Mouse (Mus musculus) CH12.LX (cell line): ENCODE measurements around the gene Golgb1. TPM values are rescaled to one million over a fixed set of nuclear protein-coding genes. Genes with fewer than 3 reads are reported as not detected.

Experiments
- DNase-seq: peaks from one replicate; pipeline ENCODE4 v3.0.0-alpha.2; 2013; ENCODE audit errors: extremely low read depth
- H3K27ac ChIP-seq: 2 replicates; pipeline ENCODE4 v1.5.1; 2012; ENCODE audit warnings: low read depth, mild to moderate bottlenecking, control low read depth, moderate library complexity; ENCODE audit not compliant: insufficient read depth
- H3K27me3 ChIP-seq: replicated peaks from 2 replicates; pipeline ENCODE3; 2012; ENCODE audit warnings: inconsistent platforms
- H3K36me3 ChIP-seq, 2 experiments: replicated peaks in 1 of 2; 2 replicates each; pipeline versions ENCODE3 to v1.6.1; 2012; ENCODE audit warnings: inconsistent platforms in 1 of 2, low read length in 1 of 2, mild to moderate bottlenecking in 1 of 2, mixed read lengths in 1 of 2, moderate library complexity in 1 of 2; ENCODE audit not compliant: control insufficient read depth in 1 of 2, insufficient read depth in 1 of 2
- H3K4me1 ChIP-seq, 2 experiments: 2 replicates each; pipeline ENCODE4 v1.6.1; 2012; ENCODE audit warnings: inconsistent platforms in 1 of 2, moderate library complexity in 1 of 2; ENCODE audit not compliant: insufficient read depth in 2 of 2, control insufficient read depth in 1 of 2
- H3K4me2 ChIP-seq: 2 replicates; pipeline ENCODE4 v1.6.1; 2012; ENCODE audit warnings: low read depth, mild to moderate bottlenecking, control low read depth; ENCODE audit not compliant: poor library complexity, insufficient read depth, severe bottlenecking
- H3K4me3 ChIP-seq, 3 experiments: fragments of 150-350 bp in 1 of 3; sonication (generic) in 1 of 3; replicated peaks in 1 of 3; 2 replicates each; pipeline versions ENCODE3 to v1.5.1; 2011 to 2012; ENCODE audit warnings: low read depth in 2 of 3, low read length in 2 of 3, mild to moderate bottlenecking in 2 of 3, moderate library complexity in 2 of 3, control low read depth in 1 of 3, improper control_type of control experiment in 1 of 3, inconsistent platforms in 1 of 3, mixed read lengths in 1 of 3; ENCODE audit not compliant: poor library complexity in 1 of 3
- H3K79me2 ChIP-seq: replicated peaks from 2 replicates; pipeline ENCODE4 v1.6.1; 2012; ENCODE audit warnings: mild to moderate bottlenecking, moderate library complexity; ENCODE audit not compliant: control insufficient read depth, poor library complexity, insufficient read depth, severe bottlenecking; ENCODE audit errors: extremely low read depth
- H3K9ac ChIP-seq: 2 replicates; pipeline ENCODE4 v1.6.1; 2012; ENCODE audit warnings: low read depth, mild to moderate bottlenecking, control low read depth, moderate library complexity; ENCODE audit not compliant: insufficient read depth
- H3K9me3 ChIP-seq: replicated peaks from 2 replicates; pipeline ENCODE3; 2012; ENCODE audit warnings: low read length, inconsistent platforms, mixed read lengths
- CHD1 ChIP-seq: IDR thresholded peaks from 2 replicates; pipeline ENCODE4 v1.6.1; 2012; ENCODE audit warnings: low read depth, low read length, improper control_type of control experiment, inconsistent platforms
- CHD2 ChIP-seq: IDR thresholded peaks from 2 replicates; pipeline ENCODE4 v1.6.1; 2011; ENCODE audit warnings: low read length, improper control_type of control experiment
- E2F4 ChIP-seq: IDR thresholded peaks from 2 replicates; pipeline ENCODE4 v1.6.1; 2011; ENCODE audit warnings: low read depth, low read length, improper control_type of control experiment; ENCODE audit not compliant: insufficient replicate concordance
- ELF1 ChIP-seq: IDR thresholded peaks from 2 replicates; pipeline ENCODE4 v1.6.1; 2014; ENCODE audit warnings: low read depth, mild to moderate bottlenecking, inconsistent platforms, low read length, improper control_type of control experiment
- EP300 ChIP-seq: IDR thresholded peaks from 2 replicates; pipeline ENCODE4 v1.6.1; 2011; ENCODE audit warnings: low read length, improper control_type of control experiment
- ETS1 ChIP-seq: conservative IDR thresholded peaks from 2 replicates; pipeline ENCODE4 v1.6.1; 2012; ENCODE audit warnings: low read depth, mild to moderate bottlenecking, inconsistent platforms, low read length, improper control_type of control experiment, moderate library complexity
- IRF4 ChIP-seq: IDR thresholded peaks from 2 replicates; pipeline ENCODE4 v1.6.1; 2014; ENCODE audit warnings: low read depth, mild to moderate bottlenecking, inconsistent platforms, low read length, improper control_type of control experiment
- JUND ChIP-seq: conservative IDR thresholded peaks from 2 replicates; pipeline ENCODE4 v1.6.1; 2011; ENCODE audit warnings: low read depth, low read length, improper control_type of control experiment
- KAT2A ChIP-seq: IDR thresholded peaks from 2 replicates; pipeline ENCODE4 v1.6.1; 2012; ENCODE audit warnings: low read length, improper control_type of control experiment, inconsistent platforms; ENCODE audit not compliant: insufficient replicate concordance
- MAFK ChIP-seq: IDR thresholded peaks from 2 replicates; pipeline ENCODE4 v1.6.1; 2011; ENCODE audit warnings: low read length, improper control_type of control experiment; ENCODE audit not compliant: insufficient replicate concordance
- MAX ChIP-seq: IDR thresholded peaks from 2 replicates; pipeline ENCODE4 v1.6.1; 2011; ENCODE audit warnings: low read length, improper control_type of control experiment
- MAZ ChIP-seq: IDR thresholded peaks from 2 replicates; pipeline ENCODE4 v1.6.1; 2012; ENCODE audit warnings: low read depth, mild to moderate bottlenecking, inconsistent platforms, low read length, improper control_type of control experiment, moderate library complexity
- MYC ChIP-seq: IDR thresholded peaks from 2 replicates; pipeline ENCODE4 v1.6.1; 2011; ENCODE audit warnings: low read depth, mild to moderate bottlenecking, improper control_type of control experiment, low read length
- NELFE ChIP-seq: IDR thresholded peaks from 2 replicates; pipeline ENCODE4 v1.6.1; 2011; ENCODE audit warnings: low read depth, low read length, improper control_type of control experiment
- NRF1 ChIP-seq: IDR thresholded peaks from 2 replicates; pipeline ENCODE4 v1.6.1; 2014; ENCODE audit warnings: low read depth, mild to moderate bottlenecking, inconsistent platforms, low read length, improper control_type of control experiment, moderate library complexity
- POLR2A ChIP-seq: IDR thresholded peaks from 2 replicates; pipeline ENCODE4 v1.6.1; 2011; ENCODE audit warnings: low read depth, mild to moderate bottlenecking, improper control_type of control experiment, low read length
- RAD21 ChIP-seq: IDR thresholded peaks from 2 replicates; pipeline ENCODE4 v1.6.1; 2011; ENCODE audit warnings: low read depth, mild to moderate bottlenecking, low read length, improper control_type of control experiment, moderate library complexity
- SIN3A ChIP-seq: IDR thresholded peaks from 2 replicates; pipeline ENCODE4 v1.6.1; 2012; ENCODE audit warnings: low read length, improper control_type of control experiment, inconsistent platforms
- SMC3 ChIP-seq: IDR thresholded peaks from 2 replicates; pipeline ENCODE4 v1.6.1; 2011; ENCODE audit warnings: low read depth, low read length, improper control_type of control experiment
- TCF12 ChIP-seq: IDR thresholded peaks from 2 replicates; pipeline ENCODE4 v1.6.1; 2014; ENCODE audit warnings: low read depth, mild to moderate bottlenecking, inconsistent platforms, low read length, improper control_type of control experiment
- USF1 ChIP-seq: IDR thresholded peaks from 2 replicates; pipeline ENCODE4 v1.6.1; 2014; ENCODE audit warnings: low read depth, mild to moderate bottlenecking, inconsistent platforms, low read length, improper control_type of control experiment
- USF2 ChIP-seq: conservative IDR thresholded peaks from 2 replicates; pipeline ENCODE4 v1.6.1; 2011; ENCODE audit warnings: low read depth, low read length, improper control_type of control experiment
- ZC3H11A ChIP-seq: IDR thresholded peaks from 2 replicates; pipeline ENCODE4 v1.6.1; 2012; ENCODE audit warnings: low read depth, mild to moderate bottlenecking, inconsistent platforms, low read length, improper control_type of control experiment
- ZMIZ1 ChIP-seq: IDR thresholded peaks from 2 replicates; pipeline ENCODE4 v1.6.1; 2012; ENCODE audit warnings: low read depth, mild to moderate bottlenecking, inconsistent platforms, low read length, improper control_type of control experiment
- ZNF384 ChIP-seq: IDR thresholded peaks from 2 replicates; pipeline ENCODE4 v1.6.1; 2012; ENCODE audit warnings: low read depth, low read length, improper control_type of control experiment, inconsistent platforms
- dilution Hi-C: fragments of 300-500 bp; cut with MboI; formaldehyde crosslinking; loops from 2 replicates; pipeline ENCODE4 v1.14.3; 2020; ENCODE audit warnings: low sequenced_read_pairs; ENCODE audit not compliant: extremely low pct_unique_long_range_greater_than_20kb, extremely low pct_ligation_motif_present
- in situ Hi-C: fragments of 300-500 bp; cut with MboI; formaldehyde crosslinking; loops from 3 replicates; pipeline ENCODE4 v1.14.3; 2019; ENCODE audit warnings: low sequenced_read_pairs, low pct_ligation_motif_present, low pct_unique_long_range_greater_than_20kb, mixed read lengths
- polyA plus RNA-seq: library from polyadenylated mRNA; unstranded; fragments of >175 nt; gene quantifications from 2 replicates; pipeline ENCODE4 v1.2.1, GENCODE M21; 2012; ENCODE audit warnings: low read depth; ENCODE audit not compliant: insufficient read length
- total RNA-seq, 2 experiments: library from RNA; depleted of rRNA; stranded (reverse); fragments of 300-350 nt in 1 of 2; fragments of >200 nt in 1 of 2; gene quantifications; 2 replicates each; pipeline ENCODE4 v1.2.3; 2012 to 2014

The Golgb1 gene
- total and polyA plus RNA-seq, 3 experiments, result 65.6 to 112 (median 96.8) TPM

GRCm38 (mm10) chr16:36931381-36931780, 56.4 kb downstream of the Golgb1 start:
- H3K27ac ChIP-seq, result peak overlapping the region; percentile 91
- peak overlapping the region; percentile 50 for H3K4me2 ChIP-seq
- H3K4me1 ChIP-seq, result peaks cover 37 to 71% of the 10 kb centered on the region in 2 experiments
- DNase-seq, result no peak
- H3K27me3 ChIP-seq, result no peaks in the 10 kb centered on the region
- H3K4me3 ChIP-seq, result no peak overlapping the region
- in situ Hi-C loops (no loop called here), dilution Hi-C loops (no loop called here)
- no peak for TF ChIP-seq USF2
- TF ChIP-seq MAZ, result no peak
- TF ChIP-seq KAT2A, result no peak
- TF ChIP-seq E2F4, result no peak
- TF ChIP-seq CHD2, result no peak
- no peak for TF ChIP-seq MYC
- no peak for TF ChIP-seq MAFK
- no peak for TF ChIP-seq USF1
- TF ChIP-seq EP300, result no peak
- no peak for TF ChIP-seq JUND
- H3K79me2 ChIP-seq, result peaks cover 42% of the 10 kb centered on the region
- H3K9me3 ChIP-seq, result no peaks in the 10 kb centered on the region
- peak overlapping the region; percentile 28 for H3K9ac ChIP-seq
- peaks cover 48 to 58% of the 10 kb centered on the region in 2 experiments for H3K36me3 ChIP-seq

DNA sequence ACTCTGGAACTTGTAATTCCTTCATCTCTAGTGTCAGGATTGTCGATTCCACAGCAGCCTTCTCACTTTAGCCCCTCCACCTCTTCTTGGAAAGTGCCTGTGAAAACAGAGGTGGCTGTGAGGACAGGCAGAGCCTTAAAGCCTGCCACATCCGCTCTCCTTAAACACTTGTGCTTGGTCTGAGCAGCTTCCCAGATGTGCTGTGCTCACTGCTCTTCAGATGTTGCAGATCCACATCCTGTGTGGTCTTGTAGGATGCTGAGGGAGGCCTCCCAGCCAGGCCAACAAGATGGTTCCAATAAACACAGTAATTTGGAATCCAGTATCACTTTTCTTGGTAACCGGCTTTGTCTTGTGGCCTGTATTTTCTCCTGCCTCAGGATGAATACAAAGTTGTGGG, 57.0 kb downstream of the Golgb1 start:
- peaks cover 37 to 76% of the 10 kb centered on the region in 2 experiments for H3K4me1 ChIP-seq
- H3K4me3 ChIP-seq, result no peak overlapping the region
- no peak overlapping the region; the same call in 1 of the 2 replicates for H3K27ac ChIP-seq
- H3K27me3 ChIP-seq, result no peaks in the 10 kb centered on the region
- H3K4me2 ChIP-seq, result no peak overlapping the region
- H3K79me2 ChIP-seq, result peaks cover 42% of the 10 kb centered on the region
- H3K9me3 ChIP-seq, result no peaks in the 10 kb centered on the region
- dilution Hi-C loops (no loop called here), in situ Hi-C loops (no loop called here)
- no peak overlapping the region for H3K9ac ChIP-seq
- DNase-seq, result no peak
- TF ChIP-seq IRF4, result no peak
- no peak for TF ChIP-seq SMC3
- no peak for TF ChIP-seq POLR2A
- no peak for TF ChIP-seq RAD21
- TF ChIP-seq ELF1, result no peak
- no peak for TF ChIP-seq SIN3A
- TF ChIP-seq ZMIZ1, result no peak
- no peak for TF ChIP-seq ETS1
- TF ChIP-seq ZC3H11A, result no peak
- TF ChIP-seq NRF1, result no peak
- TF ChIP-seq NELFE, result no peak
- TF ChIP-seq MAX, result no peak
- no peak for TF ChIP-seq TCF12
- no peak for TF ChIP-seq ZNF384
- no peak for TF ChIP-seq CHD1
- TF ChIP-seq MAFK, result no peak
- H3K36me3 ChIP-seq, result peaks cover 48 to 59% of the 10 kb centered on the region in 2 experiments
